Mouse (Mus musculus) hematopoietic multipotent progenitor cell, adult 10-12 weeks (in vitro differentiated cells): ENCODE results near the gene Ndn. TPM values are rescaled to one million over a fixed set of nuclear protein-coding genes. Genes with fewer than 3 reads are reported as not detected.

Source experiments
- polyA plus RNA-seq: library from polyadenylated mRNA; stranded (reverse); fragments of >175 nt; gene quantifications from 2 replicates; pipeline ENCODE4 v1.2.3, GENCODE M21; 2012; ENCODE audit warnings: low replicate concordance

The Ndn gene
- 0.05 and 0.46 TPM in 2 replicates for polyA plus RNA-seq

GRCm38 (mm10) chr7:62346269-62346668 lies at the start of gene Ndn:
Gene Ndn (plus strand): TSS chr7:62346569.

GRCm38 (mm10) chr7:62376510-62377304 lies 30.3 kb downstream of the Ndn start, which contains the start of gene Magel2:
Gene Magel2 (plus strand): TSS chr7:62377010.

Other genes starting within 250 kb of the Ndn start
- not detected in 2 replicates for gene Magel2, start 30.4 kb downstream of the Ndn start, polyA plus RNA-seq
- 0.18 TPM in 1 of 2 replicates, not detected in the other for gene Mkrn3, start 73.6 kb downstream of the Ndn start, polyA plus RNA-seq
- 1.3 and 1.4 TPM in 2 replicates for gene Peg12, start 117.9 kb downstream of the Ndn start, polyA plus RNA-seq